Mouse (Mus musculus) gastrocnemius, postnatal 25 days (tissue): ENCODE results near the gene Vmn1r143. TPM values are rescaled to one million over a fixed set of nuclear protein-coding genes. Genes with fewer than 3 reads are reported as not detected.
"Not testable (repeated sequence)": the region's sequence is repeated elsewhere in the genome, so short reads cannot be mapped to it uniquely, and the experiment has no call there.

Experiments
- DNase-seq: peaks from one replicate; pipeline ENCODE4 v3.0.0; 2022
- long read RNA-seq, 2 experiments: library from polyadenylated mRNA; stranded (forward); transcript quantifications; one replicate each; pipeline ENCODE4 v2.0.0; 2021
- total RNA-seq, 2 experiments: library from RNA; stranded (reverse); gene quantifications; 1 replicate in 1 of 2; 2 replicates in 1 of 2; pipeline ENCODE4 v1.2.3; 2021

Vmn1r143 gene
- not detected for total RNA-seq
- long read RNA-seq, experiment 1, result 0 reads
- long read RNA-seq, experiment 2, result 0 reads

DNA sequence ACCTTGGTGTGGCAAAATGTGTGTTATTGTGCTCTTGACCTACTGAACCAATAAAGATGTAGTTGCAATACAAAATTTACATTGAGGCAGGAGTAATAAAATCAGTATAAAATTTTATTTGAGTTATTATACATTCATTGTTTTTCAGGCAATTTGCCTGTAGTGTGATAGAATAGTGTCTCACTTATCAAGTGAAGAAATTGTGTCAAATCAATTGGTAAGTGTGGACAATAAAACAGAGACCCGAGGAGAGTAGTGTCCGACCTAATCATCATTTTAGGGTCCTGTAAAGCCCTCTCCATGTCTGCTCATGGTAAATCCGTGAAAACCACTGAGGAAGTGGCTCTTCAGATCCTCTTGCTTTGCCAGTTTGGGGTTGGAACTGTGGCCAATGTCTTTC, at the start of gene Vmn1r143:
Gene Vmn1r143, plus strand, starts transcription at position 301 of the 400 bp plus-strand sequence.
- not testable (repeated sequence) for DNase-seq

DNA sequence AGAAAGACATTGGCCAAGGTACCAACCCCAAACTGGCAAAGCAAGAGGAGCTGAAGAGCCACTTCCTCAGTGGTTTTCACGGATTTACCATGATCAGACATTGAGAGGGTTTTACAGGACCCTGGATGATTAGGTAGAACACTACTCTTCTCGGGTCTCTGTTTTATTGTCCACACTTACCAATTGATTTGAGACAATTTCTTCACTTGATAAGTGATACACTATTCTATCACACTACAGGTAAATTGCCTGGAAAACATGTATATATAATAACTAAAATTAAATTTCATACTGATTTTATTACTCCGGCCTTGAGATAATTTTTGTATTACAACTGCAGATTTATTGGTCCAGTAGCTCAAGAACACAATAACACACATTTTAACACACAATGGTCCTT, 25.2 kb upstream of the Vmn1r143 start, which contains the start of gene Vmn1r142:
Gene Vmn1r142, minus strand, starts transcription at position 101 of the 400 bp plus-strand sequence.
- DNase-seq, result not testable (repeated sequence)

DNA sequence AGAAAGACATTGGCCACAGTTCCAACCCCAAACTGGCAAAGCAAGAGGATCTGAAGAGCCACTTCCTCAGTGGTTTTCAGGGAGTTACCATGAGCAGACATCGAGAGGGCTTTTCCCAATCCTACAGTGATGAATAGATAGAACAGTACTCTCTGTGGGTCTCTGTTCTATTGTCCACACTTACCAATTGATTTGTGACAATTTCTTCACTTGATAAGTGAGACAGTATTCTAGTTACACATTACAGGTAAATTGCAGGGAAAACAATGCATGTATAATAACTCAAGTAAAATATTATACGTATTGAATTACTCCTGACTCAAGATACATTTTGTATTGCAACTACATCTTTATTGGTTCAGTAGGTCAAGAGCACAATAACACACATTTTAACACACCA, 12.0 kb downstream of the Vmn1r143 start, which contains the start of gene Gm8653:
Gene Gm8653, minus strand, starts transcription at position 101 of the 400 bp plus-strand sequence.
- not testable (repeated sequence) for DNase-seq

DNA sequence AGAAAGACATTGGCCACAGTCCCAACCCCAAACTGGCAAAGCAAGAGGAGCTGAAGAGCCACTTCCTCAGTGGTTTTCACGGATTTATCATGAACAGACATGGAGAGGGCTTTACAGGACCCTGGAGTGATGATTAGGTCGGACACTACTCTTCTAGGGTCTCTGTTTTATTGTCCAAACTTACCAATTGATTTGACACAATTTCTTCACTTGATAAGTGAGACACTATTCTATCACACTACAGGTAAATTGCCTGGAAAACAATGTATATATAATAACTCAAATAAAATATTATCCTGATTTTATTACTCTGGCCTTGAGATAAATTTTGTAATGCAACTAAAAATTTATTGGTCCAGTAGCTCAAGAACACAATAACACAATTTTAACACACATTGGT, 40.2 kb downstream of the Vmn1r143 start, which contains the start of gene Gm8453:
Gene Gm8453, minus strand, starts transcription at position 101 of the 400 bp plus-strand sequence.
- not testable (repeated sequence) for DNase-seq

Other genes starting within 250 kb of the Vmn1r143 start
- gene Vmn1r137, start 194.8 kb upstream of the Vmn1r143 start, total RNA-seq, result not detected
- not detected for gene Vmn1r138, start 160.5 kb upstream of the Vmn1r143 start, total RNA-seq
- gene Gm6176, start 133.1 kb upstream of the Vmn1r143 start, total RNA-seq, result not detected
- gene Vmn1r139, start 120.3 kb upstream of the Vmn1r143 start, total RNA-seq, result not detected
- gene Gm16451, start 71.1 kb upstream of the Vmn1r143 start, total RNA-seq, result not detected
- gene Gm10666, start 54.6 kb upstream of the Vmn1r143 start, total RNA-seq, result not detected
- gene Vmn1r142, start 25.3 kb upstream of the Vmn1r143 start, total RNA-seq, result not detected
- gene Gm8653, start 11.9 kb downstream of the Vmn1r143 start, total RNA-seq, result not detected
- gene Gm8453, start 40.1 kb downstream of the Vmn1r143 start, total RNA-seq, result not detected
- not detected for gene Gm4187, start 140.3 kb downstream of the Vmn1r143 start, total RNA-seq
- gene Gm8660, start 181.7 kb downstream of the Vmn1r143 start, total RNA-seq, result not detected
- not detected for gene Vmn1r148, start 224.2 kb downstream of the Vmn1r143 start, total RNA-seq
- gene Vmn1r149, start 248.9 kb downstream of the Vmn1r143 start, total RNA-seq, result not detected